Mouse (Mus musculus) CH12.LX (cell line): ENCODE measurements around the gene Gimap7. TPM values are rescaled to one million over a fixed set of nuclear protein-coding genes. Genes with fewer than 3 reads are reported as not detected.

Experiments
- DNase-seq: peaks from one replicate; pipeline ENCODE4 v3.0.0-alpha.2; 2013; ENCODE audit errors: extremely low read depth
- H3K27ac ChIP-seq: 2 replicates; pipeline ENCODE4 v1.5.1; 2012; ENCODE audit warnings: low read depth, mild to moderate bottlenecking, control low read depth, moderate library complexity; ENCODE audit not compliant: insufficient read depth
- H3K27me3 ChIP-seq: replicated peaks from 2 replicates; pipeline ENCODE3; 2012; ENCODE audit warnings: inconsistent platforms
- H3K36me3 ChIP-seq, 2 experiments: replicated peaks in 1 of 2; 2 replicates each; pipeline versions ENCODE3 to v1.6.1; 2012; ENCODE audit warnings: inconsistent platforms in 1 of 2, low read length in 1 of 2, mild to moderate bottlenecking in 1 of 2, mixed read lengths in 1 of 2, moderate library complexity in 1 of 2; ENCODE audit not compliant: control insufficient read depth in 1 of 2, insufficient read depth in 1 of 2
- H3K4me1 ChIP-seq, 2 experiments: 2 replicates each; pipeline ENCODE4 v1.6.1; 2012; ENCODE audit warnings: inconsistent platforms in 1 of 2, moderate library complexity in 1 of 2; ENCODE audit not compliant: insufficient read depth in 2 of 2, control insufficient read depth in 1 of 2
- H3K4me2 ChIP-seq: 2 replicates; pipeline ENCODE4 v1.6.1; 2012; ENCODE audit warnings: low read depth, mild to moderate bottlenecking, control low read depth; ENCODE audit not compliant: poor library complexity, insufficient read depth, severe bottlenecking
- H3K4me3 ChIP-seq, 3 experiments: fragments of 150-350 bp in 1 of 3; sonication (generic) in 1 of 3; replicated peaks in 1 of 3; 2 replicates each; pipeline versions ENCODE3 to v1.5.1; 2011 to 2012; ENCODE audit warnings: low read depth in 2 of 3, low read length in 2 of 3, mild to moderate bottlenecking in 2 of 3, moderate library complexity in 2 of 3, control low read depth in 1 of 3, improper control_type of control experiment in 1 of 3, inconsistent platforms in 1 of 3, mixed read lengths in 1 of 3; ENCODE audit not compliant: poor library complexity in 1 of 3
- H3K79me2 ChIP-seq: replicated peaks from 2 replicates; pipeline ENCODE4 v1.6.1; 2012; ENCODE audit warnings: mild to moderate bottlenecking, moderate library complexity; ENCODE audit not compliant: control insufficient read depth, poor library complexity, insufficient read depth, severe bottlenecking; ENCODE audit errors: extremely low read depth
- H3K9ac ChIP-seq: 2 replicates; pipeline ENCODE4 v1.6.1; 2012; ENCODE audit warnings: low read depth, mild to moderate bottlenecking, control low read depth, moderate library complexity; ENCODE audit not compliant: insufficient read depth
- H3K9me3 ChIP-seq: replicated peaks from 2 replicates; pipeline ENCODE3; 2012; ENCODE audit warnings: low read length, inconsistent platforms, mixed read lengths
- BHLHE40 ChIP-seq: IDR thresholded peaks from 2 replicates; pipeline ENCODE4 v1.6.1; 2011; ENCODE audit warnings: mild to moderate bottlenecking, low read depth, low read length, improper control_type of control experiment
- CHD1 ChIP-seq: IDR thresholded peaks from 2 replicates; pipeline ENCODE4 v1.6.1; 2012; ENCODE audit warnings: low read depth, low read length, improper control_type of control experiment, inconsistent platforms
- CHD2 ChIP-seq: IDR thresholded peaks from 2 replicates; pipeline ENCODE4 v1.6.1; 2011; ENCODE audit warnings: low read length, improper control_type of control experiment
- CTCF ChIP-seq, 2 experiments: IDR thresholded peaks in 1 of 2; conservative IDR thresholded peaks in 1 of 2; 2 replicates each; pipeline ENCODE4 v1.5.1; 2011 to 2012; ENCODE audit warnings: low read depth in 2 of 2, low read length in 2 of 2, improper control_type of control experiment in 1 of 2, inconsistent platforms in 1 of 2, mild to moderate bottlenecking in 1 of 2, moderate library complexity in 1 of 2
- E2F4 ChIP-seq: IDR thresholded peaks from 2 replicates; pipeline ENCODE4 v1.6.1; 2011; ENCODE audit warnings: low read depth, low read length, improper control_type of control experiment; ENCODE audit not compliant: insufficient replicate concordance
- ELF1 ChIP-seq: IDR thresholded peaks from 2 replicates; pipeline ENCODE4 v1.6.1; 2014; ENCODE audit warnings: low read depth, mild to moderate bottlenecking, inconsistent platforms, low read length, improper control_type of control experiment
- EP300 ChIP-seq: IDR thresholded peaks from 2 replicates; pipeline ENCODE4 v1.6.1; 2011; ENCODE audit warnings: low read length, improper control_type of control experiment
- JUND ChIP-seq: conservative IDR thresholded peaks from 2 replicates; pipeline ENCODE4 v1.6.1; 2011; ENCODE audit warnings: low read depth, low read length, improper control_type of control experiment
- MEF2A ChIP-seq: IDR thresholded peaks from 2 replicates; pipeline ENCODE4 v1.6.1; 2014; ENCODE audit warnings: low read depth, mild to moderate bottlenecking, inconsistent platforms, low read length, improper control_type of control experiment, borderline replicate concordance
- NRF1 ChIP-seq: IDR thresholded peaks from 2 replicates; pipeline ENCODE4 v1.6.1; 2014; ENCODE audit warnings: low read depth, mild to moderate bottlenecking, inconsistent platforms, low read length, improper control_type of control experiment, moderate library complexity
- POLR2A ChIP-seq: IDR thresholded peaks from 2 replicates; pipeline ENCODE4 v1.6.1; 2011; ENCODE audit warnings: low read depth, mild to moderate bottlenecking, improper control_type of control experiment, low read length
- RCOR1 ChIP-seq: conservative IDR thresholded peaks from 2 replicates; pipeline ENCODE4 v1.6.1; 2012; ENCODE audit warnings: low read depth, mild to moderate bottlenecking, inconsistent platforms, low read length, improper control_type of control experiment
- SIN3A ChIP-seq: IDR thresholded peaks from 2 replicates; pipeline ENCODE4 v1.6.1; 2012; ENCODE audit warnings: low read length, improper control_type of control experiment, inconsistent platforms
- TBP ChIP-seq: conservative IDR thresholded peaks from 2 replicates; pipeline ENCODE4 v1.6.1; 2011; ENCODE audit warnings: low read depth, low read length, improper control_type of control experiment
- TCF12 ChIP-seq: IDR thresholded peaks from 2 replicates; pipeline ENCODE4 v1.6.1; 2014; ENCODE audit warnings: low read depth, mild to moderate bottlenecking, inconsistent platforms, low read length, improper control_type of control experiment
- UBTF ChIP-seq: IDR thresholded peaks from 2 replicates; pipeline ENCODE4 v1.6.1; 2012; ENCODE audit warnings: low read depth, mild to moderate bottlenecking, inconsistent platforms, low read length, improper control_type of control experiment, moderate library complexity
- USF1 ChIP-seq: IDR thresholded peaks from 2 replicates; pipeline ENCODE4 v1.6.1; 2014; ENCODE audit warnings: low read depth, mild to moderate bottlenecking, inconsistent platforms, low read length, improper control_type of control experiment
- USF2 ChIP-seq: conservative IDR thresholded peaks from 2 replicates; pipeline ENCODE4 v1.6.1; 2011; ENCODE audit warnings: low read depth, low read length, improper control_type of control experiment
- dilution Hi-C: fragments of 300-500 bp; cut with MboI; formaldehyde crosslinking; loops from 2 replicates; pipeline ENCODE4 v1.14.3; 2020; ENCODE audit warnings: low sequenced_read_pairs; ENCODE audit not compliant: extremely low pct_unique_long_range_greater_than_20kb, extremely low pct_ligation_motif_present
- in situ Hi-C: fragments of 300-500 bp; cut with MboI; formaldehyde crosslinking; loops from 3 replicates; pipeline ENCODE4 v1.14.3; 2019; ENCODE audit warnings: low sequenced_read_pairs, low pct_ligation_motif_present, low pct_unique_long_range_greater_than_20kb, mixed read lengths
- polyA plus RNA-seq: library from polyadenylated mRNA; unstranded; fragments of >175 nt; gene quantifications from 2 replicates; pipeline ENCODE4 v1.2.1, GENCODE M21; 2012; ENCODE audit warnings: low read depth; ENCODE audit not compliant: insufficient read length
- total RNA-seq, 2 experiments: library from RNA; depleted of rRNA; stranded (reverse); fragments of 300-350 nt in 1 of 2; fragments of >200 nt in 1 of 2; gene quantifications; 2 replicates each; pipeline ENCODE4 v1.2.3; 2012 to 2014

Gimap7 gene
- total and polyA plus RNA-seq, 3 experiments, result 4.2 to 14.5 (median 7.0) TPM

- dilution Hi-C loops (no loop called here), in situ Hi-C loops (loop anchor here (5.0 kb wide), 1 partner anchor 37 kb away; the partner anchor contains the start of gene Gimap8)
- Histone ChIP-seq H3K9ac (peak within 1 kb of the TSS; percentile 96), H3K79me2 (peaks cover 38% of the 10 kb centered on the region), H3K4me1 (peaks cover 19 to 71% of the 10 kb centered on the region in 2 experiments), H3K9me3 (no peaks in the 10 kb centered on the region), H3K4me2 (peak within 1 kb of the TSS; percentile 96), H3K4me3 (peak within 1 kb of the TSS; percentile 56 to 76 (median 63)), H3K27ac (peak within 1 kb of the TSS; percentile 97), H3K27me3 (no peaks in the 10 kb centered on the region), H3K36me3 (peaks cover 5 to 19% of the 10 kb centered on the region in 2 experiments)
- no peak for DNase-seq
- TF ChIP-seq EP300, result 0 out of 2 replicates have a peak, but pooled peaks have one; percentile 7
- TF ChIP-seq TBP, result peak; percentile 66; the same call in 1 of the 2 replicates
- peak; percentile 71 for TF ChIP-seq SIN3A
- peak; percentile 84 for TF ChIP-seq BHLHE40
- TF ChIP-seq NRF1, result no peak
- no peak for TF ChIP-seq RCOR1
- peak; percentile 52; the same call in 1 of the 2 replicates for TF ChIP-seq POLR2A
- no peak; the same call in 1 of the 2 replicates for TF ChIP-seq TCF12
- TF ChIP-seq CTCF (conservative IDR thresholded peaks at IDR 0.05 in 1 of 2, IDR thresholded peaks at IDR 0.05 in 1 of 2; ENCODE audit: low read depth in 2 of 2, low read length in 2 of 2), result no peak
These were observed 34.1 kb upstream of the Gimap7 start, which contains the start of gene Gimap4 for GRCm38 (mm10) chr6:48684319-48684718. Gene Gimap4, plus strand, starts transcription at chr6:48684549.

DNA sequence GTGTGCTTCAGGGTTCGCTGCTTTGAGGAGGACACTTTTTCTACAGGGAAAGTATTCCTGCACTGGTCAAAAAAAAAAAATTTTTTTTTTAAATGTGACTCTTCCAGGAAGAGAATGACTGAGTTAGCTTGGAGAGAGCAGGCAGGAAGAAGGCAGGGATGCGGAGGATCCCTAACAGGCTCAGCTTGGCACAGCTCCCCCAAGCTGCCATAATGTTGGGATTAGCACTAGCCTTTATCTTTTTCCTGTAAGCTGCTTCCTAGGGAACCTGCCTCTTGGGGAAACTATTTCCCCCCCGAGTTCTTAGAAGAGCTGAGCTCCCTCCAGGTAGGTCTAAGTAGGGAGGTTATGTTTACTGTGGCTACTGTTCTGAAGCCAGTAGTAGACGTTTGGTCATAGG is 33.6 kb upstream of the Gimap7 start:
- Histone ChIP-seq H3K79me2 (peaks cover 40% of the 10 kb centered on the region), H3K9me3 (no peaks in the 10 kb centered on the region), H3K27ac (peak overlapping the region; percentile 97), H3K4me1 (peaks cover 14 to 71% of the 10 kb centered on the region in 2 experiments), H3K4me3 (peak overlapping the region; percentile 56 to 76 (median 63)), H3K9ac (peak overlapping the region; percentile 96), H3K27me3 (no peaks in the 10 kb centered on the region), H3K36me3 (peaks cover 5 to 20% of the 10 kb centered on the region in 2 experiments), H3K4me2 (peak overlapping the region; percentile 96)
- 0 out of 2 replicates have a peak, but pooled peaks have one; percentile 14 for TF ChIP-seq UBTF
- TF ChIP-seq SIN3A, result peak; percentile 65; the same call in 1 of the 2 replicates
- TF ChIP-seq CHD1, result peak; percentile 52; the same call in 1 of the 2 replicates
- TF ChIP-seq E2F4, result no peak
- DNase-seq, result no peak
- in situ Hi-C loops (loop anchor here (5.0 kb wide), 1 partner anchor 38 kb away; the partner anchor contains the start of gene Gimap8), dilution Hi-C loops (no loop called here)

GRCm38 (mm10) chr6:48685251-48685650 is 33.2 kb upstream of the Gimap7 start:
- Histone ChIP-seq H3K4me3 (peak overlapping the region; percentile 56 to 76 (median 63)), H3K4me2 (peak overlapping the region; percentile 96)
- TF ChIP-seq CHD1 (peak; percentile 81; the same call in 1 of the 2 replicates), EP300 (0 out of 2 replicates have a peak, but pooled peaks have one; percentile 11), MEF2A (no peak), NRF1 (0 out of 2 replicates have a peak, but pooled peaks have one; percentile 14), CHD2 (no peak), TCF12 (no peak), ELF1 (no peak), USF2 (no peak), USF1 (no peak), JUND (no peak)
- TF ChIP-seq, all 38 proteins: peak for 3
- no peaks in the 10 kb centered on the region for H3K9me3 ChIP-seq
- H3K4me1 ChIP-seq, result peaks cover 10 to 71% of the 10 kb centered on the region in 2 experiments
- peaks cover 8 to 20% of the 10 kb centered on the region in 2 experiments for H3K36me3 ChIP-seq
- peak overlapping the region; percentile 96 for H3K9ac ChIP-seq
- dilution Hi-C loops, result no loop called here
- H3K27ac ChIP-seq, result peak overlapping the region; percentile 97
- H3K79me2 ChIP-seq, result peaks cover 44% of the 10 kb centered on the region
- no peak for DNase-seq
- no peaks in the 10 kb centered on the region for H3K27me3 ChIP-seq
- in situ Hi-C loops, result no loop called here
